In genomic region chr19:22882670-22883111, GRCm38 (mm10) we compare ENCODE assay signal across 17 mouse cellular contexts.
DNase-seq lines count a peak whose midpoint lies in the region; ATAC-seq and TF ChIP-seq lines count a peak whose summit lies in the region.
"Had no signal": no experiment of that assay in that cellular context is flagged by ENCODE, and none has a peak within 500 bp of the region (broad histone marks: within the 10 kb centered on the region; RNA-seq: fewer than 3 reads in every experiment).

No protein-coding gene starts in this region.

- no peak for TF ChIP-seq CTCF in layer of hippocampus, adult 2 months (conservative IDR thresholded peaks at IDR 0.05)

- H3K9ac ChIP-seq in embryonic facial prominence, embryonic 14.5 days (ENCODE audit: low read depth, low read length): no peak overlapping the region
- H3K9ac ChIP-seq in liver, embryonic 12.5 days: no peak overlapping the region
- H3K9ac ChIP-seq: heart, embryonic 12.5 days; limb, embryonic 12.5 days; midbrain, embryonic 12.5 days had no signal

- peak; percentile 70 for DNase-seq in embryonic facial prominence, embryonic 14.5 days (ENCODE audit: low spot score)
- no peak for DNase-seq in embryonic facial prominence, embryonic 10.5 days (ENCODE audit: low spot score)
- peak in 1 of 2 experiments; percentile 34 for DNase-seq in layer of hippocampus, adult 2 months (ENCODE audit: low spot score in 2 of 2)
- DNase-seq in layer of hippocampus, adult 8-10 months (ENCODE audit: low spot score in 2 of 2): no peak
- DNase-seq in cerebellum, adult 11-12 months: peak; percentile 89
- peak; percentile 54 to 71 for DNase-seq in cerebellum, postnatal 36 days
- no peak for DNase-seq in thymus, postnatal 10 days (ENCODE audit: low spot score in 2 of 2)
- DNase-seq: kidney, postnatal 10 days; retina, postnatal 1 day; thymus, postnatal 14 days had no signal

- no peak overlapping the region for H3K4me2 ChIP-seq in embryonic facial prominence, embryonic 14.5 days (ENCODE audit: low read depth, low read length)
- no peak overlapping the region for H3K4me2 ChIP-seq in liver, embryonic 12.5 days
- H3K4me2 ChIP-seq: heart, embryonic 12.5 days; limb, embryonic 12.5 days; midbrain, embryonic 12.5 days had no signal

- ATAC-seq in embryonic facial prominence, embryonic 14.5 days (ENCODE audit: low read depth): no peak
- no peak for ATAC-seq in liver, embryonic 12.5 days
- ATAC-seq: Patski had no signal

- H3K27ac ChIP-seq in embryonic facial prominence, embryonic 14.5 days (replicated peaks; ENCODE audit: low read depth, low read length): no peak overlapping the region
- no peak overlapping the region for H3K27ac ChIP-seq in embryonic facial prominence, embryonic 10.5 days (replicated peaks)
- peak overlapping the region; percentile 85 for H3K27ac ChIP-seq in layer of hippocampus, adult 2 months
- H3K27ac ChIP-seq in liver, embryonic 12.5 days: no peak overlapping the region
- H3K27ac ChIP-seq: limb, embryonic 12.5 days; macrophage; midbrain, embryonic 12.5 days had no signal

- H3K9me3 ChIP-seq in embryonic facial prominence, embryonic 14.5 days (ENCODE audit: control insufficient read depth, low read length): no peaks in the 10 kb centered on the region
- H3K9me3 ChIP-seq in embryonic facial prominence, embryonic 10.5 days: no peaks in the 10 kb centered on the region
- H3K9me3 ChIP-seq in liver, embryonic 12.5 days (replicated peaks): no peaks in the 10 kb centered on the region
- H3K9me3 ChIP-seq: heart, embryonic 12.5 days; limb, embryonic 12.5 days; midbrain, embryonic 12.5 days had no signal

- WGBS in embryonic facial prominence, embryonic 14.5 days: 47% methylated on average over 3 of the region's 3 CpGs
- WGBS in embryonic facial prominence, embryonic 10.5 days: 80% methylated on average over 3 of the region's 3 CpGs
- WGBS in liver, embryonic 12.5 days (ENCODE audit: insufficient replicate concordance): 69% methylated on average over 3 of the region's 3 CpGs

- H3K4me3 ChIP-seq in embryonic facial prominence, embryonic 14.5 days (ENCODE audit: low read depth, low read length): no peak overlapping the region
- H3K4me3 ChIP-seq in embryonic facial prominence, embryonic 10.5 days: no peak overlapping the region
- no peak overlapping the region for H3K4me3 ChIP-seq in layer of hippocampus, adult 2 months
- H3K4me3 ChIP-seq in liver, embryonic 12.5 days: no peak overlapping the region
- H3K4me3 ChIP-seq: heart, embryonic 12.5 days; limb, embryonic 12.5 days; midbrain, embryonic 12.5 days; myocyte had no signal

- no peaks in the 10 kb centered on the region for H3K36me3 ChIP-seq in embryonic facial prominence, embryonic 14.5 days (ENCODE audit: control insufficient read depth, insufficient read depth, low read length)
- H3K36me3 ChIP-seq in embryonic facial prominence, embryonic 10.5 days (replicated peaks): no peaks in the 10 kb centered on the region
- H3K36me3 ChIP-seq in liver, embryonic 12.5 days: no peaks in the 10 kb centered on the region
- H3K36me3 ChIP-seq: heart, embryonic 12.5 days; limb, embryonic 12.5 days; midbrain, embryonic 12.5 days had no signal

- no peaks in the 10 kb centered on the region for H3K27me3 ChIP-seq in embryonic facial prominence, embryonic 14.5 days (replicated peaks; ENCODE audit: control insufficient read depth, insufficient read depth, low read length)
- peaks cover 12% of the 10 kb centered on the region; the same call in 1 of the 2 replicates for H3K27me3 ChIP-seq in embryonic facial prominence, embryonic 10.5 days (replicated peaks; ENCODE audit: low read depth, poor library complexity, severe bottlenecking)
- no peaks in the 10 kb centered on the region for H3K27me3 ChIP-seq in liver, embryonic 12.5 days (replicated peaks)

- no peaks in the 10 kb centered on the region for H3K4me1 ChIP-seq in embryonic facial prominence, embryonic 14.5 days (ENCODE audit: control insufficient read depth, insufficient read depth, low read length)
- peaks cover 6% of the 10 kb centered on the region for H3K4me1 ChIP-seq in embryonic facial prominence, embryonic 10.5 days
- no peaks in the 10 kb centered on the region for H3K4me1 ChIP-seq in liver, embryonic 12.5 days
- H3K4me1 ChIP-seq: heart, embryonic 12.5 days; midbrain, embryonic 12.5 days had no signal

Comparison
In these comparisons a context has a peak if more than half of its experiments do, and no peak if none do; other contexts are left out.
1. DNase-seq: peak in embryonic facial prominence, embryonic 14.5 days (single experiment), cerebellum, adult 11-12 months (single experiment) and cerebellum, postnatal 36 days (2 of 2); none in embryonic facial prominence, embryonic 10.5 days (single experiment), layer of hippocampus, adult 8-10 months (0 of 2) and thymus, postnatal 10 days (0 of 2).